Mouse (Mus musculus): Measurements from ENCODE around the gene Wnt7a. TPM values are rescaled to one million over a fixed set of nuclear protein-coding genes. Genes with fewer than 3 reads are reported as not detected.

Gene Wnt7a
- polyA plus RNA-seq, 1 experiment from 2014 or later, result 11.5 TPM

Other genes starting within 250 kb of the Wnt7a start
- 28.4 and 28.8 TPM in 2 replicates for gene Fbln2, start 198.9 kb downstream of the Wnt7a start, polyA plus RNA-seq (2014; fragmentation: Nextera tagmentation; extraction: Ambion mirVana)
- 26.6 and 26.8 TPM in 2 replicates for gene Chchd4, start 62.2 kb upstream of the Wnt7a start, polyA plus RNA-seq (2014; fragmentation: Nextera tagmentation; extraction: Ambion mirVana)
- 56.8 and 60.9 TPM in 2 replicates for gene Tmem43, start 62.3 kb upstream of the Wnt7a start, polyA plus RNA-seq (2014; fragmentation: Nextera tagmentation; extraction: Ambion mirVana)
- 22.2 and 23.9 TPM in 2 replicates for gene Xpc, start 104.5 kb upstream of the Wnt7a start, polyA plus RNA-seq (2014; fragmentation: Nextera tagmentation; extraction: Ambion mirVana)
- 292 and 313 TPM in 2 replicates for gene Lsm3, start 104.6 kb upstream of the Wnt7a start, polyA plus RNA-seq (2014; fragmentation: Nextera tagmentation; extraction: Ambion mirVana)